Mouse (Mus musculus) adrenal gland, adult 8-10 months (tissue): ENCODE measurements around the gene Ak7. TPM values are rescaled to one million over a fixed set of nuclear protein-coding genes. Genes with fewer than 3 reads are reported as not detected.

Source experiments
- DNase-seq: peaks from one replicate; pipeline ENCODE4 v3.0.0; 2022
- total RNA-seq, 4 experiments: library from RNA; stranded (reverse); gene quantifications; 2 replicates each; pipeline ENCODE4 v1.2.4; 2022

Gene Ak7
- total RNA-seq, 4 experiments from 2014 or later: 0.12 to 1.1 (median 0.60) TPM

DNA sequence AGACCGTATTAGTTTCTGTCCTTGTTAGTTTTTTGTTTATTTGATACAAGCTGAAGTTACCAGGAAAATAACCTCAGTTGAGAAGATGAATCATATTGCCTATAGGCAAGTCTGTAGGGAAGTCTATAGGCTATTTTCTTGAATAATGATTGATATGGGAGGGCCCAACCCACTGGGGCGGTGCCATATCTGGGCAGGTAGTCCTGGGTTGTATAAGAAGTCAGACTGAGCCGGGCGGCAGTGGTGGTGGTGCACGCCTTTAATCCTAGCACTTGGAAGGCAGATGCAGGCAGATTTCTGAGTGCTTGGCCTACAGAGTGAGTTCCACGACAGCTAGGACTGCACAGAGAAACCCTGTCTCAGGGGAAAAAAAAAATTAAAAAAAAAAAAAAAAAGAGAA lies 84.1 kb downstream of the Ak7 start:
- DNase-seq: no peak

DNA sequence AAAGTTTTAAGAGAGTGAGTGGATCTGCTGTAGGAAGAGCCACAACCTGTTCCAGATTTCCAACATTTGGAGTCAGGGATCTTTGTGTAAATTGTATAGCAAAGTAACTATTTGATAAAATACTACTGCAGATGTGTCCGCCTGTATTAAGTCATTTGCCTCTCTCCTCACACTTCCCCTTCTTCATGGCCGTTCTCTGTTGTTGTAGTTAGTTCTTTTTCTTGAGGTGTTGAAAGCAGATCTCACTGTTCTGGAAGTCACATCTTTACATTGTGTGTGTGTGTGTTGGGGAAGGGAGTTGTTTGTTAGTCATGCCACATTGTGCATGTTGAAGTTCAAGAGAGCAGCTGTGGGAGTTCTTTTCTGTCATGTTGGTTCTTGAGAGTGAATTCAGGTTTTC lies 89.1 kb downstream of the Ak7 start:
- DNase-seq: no peak

DNA sequence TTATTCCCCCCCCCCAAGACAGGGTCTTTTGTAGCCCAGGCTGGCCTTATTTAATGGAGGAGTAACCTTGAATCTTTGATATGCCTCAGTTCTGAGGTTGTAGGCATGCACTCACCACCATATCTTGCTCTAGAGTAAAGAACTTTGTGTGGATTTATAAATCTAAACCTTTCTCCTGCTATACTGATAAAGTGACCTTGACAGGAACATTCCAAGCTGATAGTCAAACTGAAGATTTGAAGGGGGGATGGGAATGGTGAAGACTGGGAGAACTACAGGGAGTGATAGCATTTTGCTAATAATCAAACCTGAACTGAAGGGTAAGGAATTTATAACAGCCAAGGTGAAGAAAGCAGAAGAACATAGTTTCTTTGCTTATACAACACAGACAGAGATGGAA lies 92.2 kb downstream of the Ak7 start:
- no peak for DNase-seq

DNA sequence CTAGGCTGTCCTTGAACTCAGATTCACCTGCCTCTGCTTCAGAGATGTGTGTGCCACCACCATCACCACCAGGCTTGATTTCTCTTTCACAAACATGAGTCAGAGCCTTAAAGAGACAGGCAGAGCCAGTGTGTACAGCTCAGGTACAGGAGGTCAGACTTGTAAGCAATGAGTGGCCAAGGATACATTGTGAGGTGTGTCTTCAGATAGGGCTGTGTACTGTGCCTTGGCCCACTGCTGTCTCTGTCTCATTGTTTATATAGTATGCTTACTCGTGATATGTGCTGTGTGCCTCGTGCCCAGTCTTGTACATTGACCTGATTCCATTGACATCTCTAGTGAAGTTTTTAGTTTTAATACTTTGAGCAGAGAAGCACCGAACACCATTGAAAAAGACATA lies 100.0 kb downstream of the Ak7 start:
- DNase-seq: no peak

DNA sequence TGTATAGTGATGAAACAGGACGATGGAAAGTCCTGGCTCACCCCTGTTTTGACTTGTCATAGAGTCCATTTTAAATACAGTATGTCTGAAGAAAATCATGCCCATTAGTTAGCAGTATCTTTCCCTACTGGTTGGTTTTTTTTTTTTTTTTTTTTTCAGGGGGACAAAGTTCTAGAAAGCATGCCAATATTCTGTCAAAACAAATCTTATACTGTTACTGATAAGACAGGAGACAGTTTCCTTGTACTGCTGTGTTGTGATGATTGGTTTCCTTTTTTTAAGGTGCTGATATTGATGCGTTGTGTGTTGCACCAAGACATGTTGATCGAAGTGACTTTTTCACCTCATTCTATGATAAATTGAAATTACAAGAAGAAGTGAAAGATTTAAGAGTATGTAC lies 100.4 kb downstream of the Ak7 start:
- no peak for DNase-seq

DNA sequence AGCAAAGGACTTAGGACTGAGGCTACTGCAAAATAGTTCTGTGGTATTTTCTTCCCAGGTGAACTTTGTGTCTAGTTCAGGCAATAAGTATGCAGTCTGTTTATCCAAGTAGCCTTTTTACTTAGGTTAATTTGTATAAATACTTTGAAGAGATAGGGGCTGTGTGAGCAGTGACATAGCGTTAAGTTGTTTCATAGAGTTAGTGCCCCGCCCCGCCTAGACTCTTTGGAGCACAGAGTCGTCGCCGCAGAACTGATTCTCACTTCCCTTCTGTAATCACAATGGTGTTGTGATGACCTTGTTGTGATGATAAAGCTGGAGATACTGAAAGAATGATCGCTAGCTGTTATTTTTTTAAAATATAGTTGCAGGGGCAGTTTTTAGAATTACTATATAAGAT lies 101.6 kb downstream of the Ak7 start:
- DNase-seq: no peak

DNA sequence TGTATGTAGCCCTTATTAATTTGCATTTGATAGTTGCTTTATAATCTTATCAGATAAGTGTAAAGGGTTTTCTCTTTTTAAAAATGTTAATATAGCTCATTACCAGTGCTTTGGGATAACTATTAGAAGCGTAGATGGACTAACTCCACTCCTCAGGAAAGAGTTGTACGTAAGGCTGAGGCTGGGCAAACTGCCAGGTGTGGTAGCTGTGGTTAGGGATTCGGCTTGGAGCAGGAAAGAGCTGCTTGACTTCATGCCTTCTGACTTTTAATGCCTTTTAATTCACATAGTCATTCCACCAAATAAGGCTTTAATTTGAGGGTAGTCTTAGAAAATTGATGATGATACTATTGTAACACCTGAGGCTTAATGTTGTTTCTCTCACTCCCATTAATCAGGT lies 103.2 kb downstream of the Ak7 start:
- no peak for DNase-seq

DNA sequence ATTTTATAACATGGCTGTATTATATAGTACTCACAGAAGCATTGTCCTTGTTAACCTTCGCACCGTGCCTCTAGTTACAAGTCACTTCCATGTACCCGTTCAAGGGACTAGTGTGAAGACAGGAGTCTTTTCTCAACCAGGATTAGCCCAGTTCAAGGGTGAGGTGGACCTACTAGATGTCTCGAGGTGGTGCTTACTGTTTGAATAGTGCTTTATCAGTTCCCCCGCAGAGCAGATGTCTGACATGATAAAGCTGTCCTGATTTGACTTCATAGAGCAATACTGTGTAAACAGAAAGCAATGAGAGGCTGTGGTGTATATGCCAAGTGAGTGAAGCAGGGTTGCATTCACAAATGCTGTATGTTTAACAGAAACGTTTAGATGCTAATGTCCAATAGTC lies 104.8 kb downstream of the Ak7 start:
- DNase-seq: no peak

DNA sequence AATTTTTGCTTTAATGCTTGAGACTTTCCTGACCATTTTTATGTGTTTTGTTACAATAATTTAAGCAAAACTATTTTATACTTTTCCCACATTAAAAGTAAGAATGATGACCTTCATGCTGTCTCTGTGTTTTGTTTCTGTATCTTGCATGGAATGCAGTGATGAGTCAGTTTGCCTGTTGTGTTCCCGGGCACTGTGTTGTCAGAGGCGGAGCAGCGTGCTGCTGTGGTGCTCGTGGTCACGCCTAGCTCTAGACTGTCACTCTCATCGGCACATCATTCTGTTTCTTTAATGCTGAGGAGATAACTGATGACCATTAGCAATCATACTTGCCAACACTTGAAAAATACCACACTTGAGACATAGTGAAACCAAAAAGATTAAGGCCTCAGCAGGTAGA lies 108.2 kb downstream of the Ak7 start:
- peak; percentile 28 for DNase-seq

DNA sequence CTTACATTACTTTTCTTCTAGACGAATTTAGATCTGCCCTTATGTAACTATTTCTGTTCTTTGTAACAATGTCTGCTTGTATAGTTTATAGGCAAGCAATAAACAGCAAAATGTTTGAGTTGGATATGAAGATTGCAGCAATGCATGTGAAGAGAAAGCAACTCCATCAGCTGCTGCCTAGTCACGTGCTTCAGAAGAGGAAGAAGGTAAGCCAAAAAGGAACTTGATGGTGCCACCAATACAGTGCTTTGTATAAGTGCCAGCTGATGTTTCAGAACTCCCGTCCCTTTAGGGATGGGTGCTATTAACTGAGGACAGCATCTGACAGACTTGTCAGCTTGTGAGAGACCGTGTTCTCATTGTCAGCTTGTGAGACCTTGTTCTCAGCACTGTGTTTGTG lies 117.7 kb downstream of the Ak7 start:
- DNase-seq: no peak

DNA sequence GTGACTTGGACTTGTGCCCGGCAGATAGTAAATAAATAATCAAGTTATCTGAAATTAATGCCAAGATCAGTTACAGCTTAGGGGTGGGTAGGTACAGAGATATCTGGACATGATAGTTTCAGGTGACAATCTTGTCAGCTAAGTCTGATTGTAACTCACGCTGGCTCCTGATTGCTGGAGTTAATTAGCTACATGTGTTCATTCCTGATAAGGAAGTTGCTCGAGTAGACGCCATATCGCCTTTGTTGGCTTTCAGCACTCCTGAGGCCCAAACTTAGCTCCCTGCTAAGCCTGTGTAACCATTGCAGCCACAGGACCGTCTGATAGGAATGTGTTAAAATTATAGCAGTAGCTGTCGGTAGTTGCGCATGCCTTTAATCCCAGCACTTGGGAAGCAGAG lies 119.0 kb downstream of the Ak7 start:
- DNase-seq: no peak

DNA sequence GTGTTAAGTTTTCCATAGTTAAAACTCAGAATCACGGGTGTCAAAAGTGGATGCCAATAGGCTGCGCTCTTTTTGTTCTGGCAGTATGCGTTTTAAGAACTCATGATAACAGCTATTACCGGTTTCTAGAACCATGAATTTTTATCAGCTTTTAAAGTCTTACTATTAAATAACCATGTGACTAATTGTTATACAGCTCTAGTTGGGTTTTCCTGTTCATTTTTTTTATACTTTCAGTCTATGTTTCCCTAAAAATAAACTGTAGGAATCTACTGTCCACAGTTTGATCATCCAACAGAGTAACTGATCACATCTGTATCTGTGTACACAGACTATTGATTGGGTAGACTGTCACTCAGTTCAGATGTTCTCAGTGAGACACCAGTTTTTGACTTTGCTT lies 119.5 kb downstream of the Ak7 start:
- no peak for DNase-seq

Other genes with a start within 250 kb of the Ak7 start
- gene Bdkrb2, start 142.8 kb upstream of the Ak7 start, total RNA-seq: 10 to 100 TPM in 3 of 4 experiments, 1 to 10 TPM in 1; 7.6 to 14.0 (median 10.5) TPM
- not detected for gene Bdkrb1, start 102.9 kb upstream of the Ak7 start, total RNA-seq
- gene Gskip, start 21.1 kb upstream of the Ak7 start, total RNA-seq: 10 to 100 TPM; 20.3 to 25.9 (median 23.5) TPM
- gene Atg2b, start 20.8 kb upstream of the Ak7 start, total RNA-seq: 10 to 100 TPM; 27.4 to 40.7 (median 31.9) TPM
- 100 to 1,000 TPM; 186 to 233 (median 219) TPM for gene Papola, start 78.7 kb downstream of the Ak7 start, total RNA-seq